Mouse (Mus musculus): ENCODE data around the gene Gm14434. TPM values are rescaled to one million over a fixed set of nuclear protein-coding genes. Genes with fewer than 3 reads are reported as not detected.

Gm14434 gene
- polyA plus RNA-seq (2012; rRNA removed) = 1.3 and 1.6 TPM in 2 replicates

DNA sequence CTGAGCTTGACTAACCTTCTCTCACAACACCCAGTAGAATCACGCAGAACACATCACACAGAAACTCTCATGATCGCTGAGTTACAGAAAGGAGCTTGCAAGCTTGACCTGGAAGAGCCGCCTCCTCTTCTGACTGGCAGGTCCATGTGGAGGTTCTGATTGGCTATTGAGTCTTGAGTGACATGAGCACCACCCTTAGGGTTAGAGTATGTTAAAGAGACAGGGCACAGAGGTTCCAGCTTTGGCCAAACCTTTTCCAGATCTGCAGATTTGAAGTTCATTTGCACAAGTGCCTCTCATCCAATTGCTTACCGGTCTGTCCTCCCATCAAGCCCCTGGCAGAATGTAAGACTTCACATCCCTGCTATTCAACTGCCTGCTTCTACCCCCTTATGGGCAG, at the start of gene Gm14434:
Gene Gm14434 (minus strand): TSS at position 101 of the 400 bp plus-strand sequence.

GRCm38 (mm10) chr2:176520756-176521155, 34.2 kb upstream of the Gm14434 start, which contains the start of gene Zfp967:
Gene Zfp967, plus strand, starts transcription at chr2:176521056.

DNA sequence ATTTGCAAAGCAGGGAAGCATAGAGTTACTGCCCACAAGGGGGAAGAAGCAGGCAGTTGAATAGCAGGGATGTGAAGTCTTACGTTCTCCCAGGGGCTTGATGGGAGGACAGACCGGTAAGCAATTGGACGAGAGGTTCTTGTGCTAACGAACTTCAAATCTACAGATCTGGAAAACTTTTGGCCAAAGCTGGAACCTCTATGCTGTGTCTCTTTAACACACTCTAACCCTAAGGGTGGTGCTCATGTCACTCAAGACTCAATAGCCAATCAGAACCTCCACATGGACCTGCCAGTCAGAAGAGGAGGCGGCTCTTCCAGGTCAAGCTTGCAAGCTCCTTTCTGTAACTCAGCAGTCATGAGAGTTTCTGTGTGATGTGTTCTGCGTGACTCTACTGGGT, 63.3 kb downstream of the Gm14434 start, which contains the start of gene Gm14435:
Gene Gm14435 (plus strand): TSS at position 301 of the 400 bp plus-strand sequence.

Other genes with a start within 250 kb of the Gm14434 start
- not detected in 2 replicates for gene Gm11009, start 167.3 kb downstream of the Gm14434 start, polyA plus RNA-seq (2012; rRNA removed)
- gene Gm14435, start 63.2 kb downstream of the Gm14434 start, polyA plus RNA-seq (2012; rRNA removed) = 0.16 and 0.33 TPM in 2 replicates
- not detected in 2 replicates for gene Zfp967, start 34.3 kb upstream of the Gm14434 start, polyA plus RNA-seq (2012; rRNA removed)
- 3.4 and 3.9 TPM in 2 replicates for gene Gm14308, start 149.6 kb upstream of the Gm14434 start, polyA plus RNA-seq (2012; rRNA removed)
- 2.3 and 2.6 TPM in 2 replicates for gene Zfp973, start 183.7 kb upstream of the Gm14434 start, polyA plus RNA-seq (2012; rRNA removed)
- gene Gm14305, start 221.5 kb upstream of the Gm14434 start, polyA plus RNA-seq (2012; rRNA removed) = 3.3 and 3.4 TPM in 2 replicates